Mouse (Mus musculus) CH12.LX (cell line): ENCODE results near the gene Pcbp2. TPM values are rescaled to one million over a fixed set of nuclear protein-coding genes. Genes with fewer than 3 reads are reported as not detected.
A peak's percentile ranks its signal among the peaks of the same experiment; 100 is the strongest.

Experiments
- DNase-seq: peaks from one replicate; pipeline ENCODE4 v3.0.0-alpha.2; 2013; ENCODE audit errors: extremely low read depth
- H3K27ac ChIP-seq: 2 replicates; pipeline ENCODE4 v1.5.1; 2012; ENCODE audit warnings: low read depth, mild to moderate bottlenecking, control low read depth, moderate library complexity; ENCODE audit not compliant: insufficient read depth
- H3K27me3 ChIP-seq: replicated peaks from 2 replicates; pipeline ENCODE3; 2012; ENCODE audit warnings: inconsistent platforms
- H3K36me3 ChIP-seq, 2 experiments: replicated peaks in 1 of 2; 2 replicates each; pipeline versions ENCODE3 to v1.6.1; 2012; ENCODE audit warnings: inconsistent platforms in 1 of 2, low read length in 1 of 2, mild to moderate bottlenecking in 1 of 2, mixed read lengths in 1 of 2, moderate library complexity in 1 of 2; ENCODE audit not compliant: control insufficient read depth in 1 of 2, insufficient read depth in 1 of 2
- H3K4me1 ChIP-seq, 2 experiments: 2 replicates each; pipeline ENCODE4 v1.6.1; 2012; ENCODE audit warnings: inconsistent platforms in 1 of 2, moderate library complexity in 1 of 2; ENCODE audit not compliant: insufficient read depth in 2 of 2, control insufficient read depth in 1 of 2
- H3K4me2 ChIP-seq: 2 replicates; pipeline ENCODE4 v1.6.1; 2012; ENCODE audit warnings: low read depth, mild to moderate bottlenecking, control low read depth; ENCODE audit not compliant: poor library complexity, insufficient read depth, severe bottlenecking
- H3K4me3 ChIP-seq, 3 experiments: fragments of 150-350 bp in 1 of 3; sonication (generic) in 1 of 3; replicated peaks in 1 of 3; 2 replicates each; pipeline versions ENCODE3 to v1.5.1; 2011 to 2012; ENCODE audit warnings: low read depth in 2 of 3, low read length in 2 of 3, mild to moderate bottlenecking in 2 of 3, moderate library complexity in 2 of 3, control low read depth in 1 of 3, improper control_type of control experiment in 1 of 3, inconsistent platforms in 1 of 3, mixed read lengths in 1 of 3; ENCODE audit not compliant: poor library complexity in 1 of 3
- H3K79me2 ChIP-seq: replicated peaks from 2 replicates; pipeline ENCODE4 v1.6.1; 2012; ENCODE audit warnings: mild to moderate bottlenecking, moderate library complexity; ENCODE audit not compliant: control insufficient read depth, poor library complexity, insufficient read depth, severe bottlenecking; ENCODE audit errors: extremely low read depth
- H3K9ac ChIP-seq: 2 replicates; pipeline ENCODE4 v1.6.1; 2012; ENCODE audit warnings: low read depth, mild to moderate bottlenecking, control low read depth, moderate library complexity; ENCODE audit not compliant: insufficient read depth
- H3K9me3 ChIP-seq: replicated peaks from 2 replicates; pipeline ENCODE3; 2012; ENCODE audit warnings: low read length, inconsistent platforms, mixed read lengths
- CHD1 ChIP-seq: IDR thresholded peaks from 2 replicates; pipeline ENCODE4 v1.6.1; 2012; ENCODE audit warnings: low read depth, low read length, improper control_type of control experiment, inconsistent platforms
- CTCF ChIP-seq, 2 experiments: IDR thresholded peaks in 1 of 2; conservative IDR thresholded peaks in 1 of 2; 2 replicates each; pipeline ENCODE4 v1.5.1; 2011 to 2012; ENCODE audit warnings: low read depth in 2 of 2, low read length in 2 of 2, improper control_type of control experiment in 1 of 2, inconsistent platforms in 1 of 2, mild to moderate bottlenecking in 1 of 2, moderate library complexity in 1 of 2
- E2F4 ChIP-seq: IDR thresholded peaks from 2 replicates; pipeline ENCODE4 v1.6.1; 2011; ENCODE audit warnings: low read depth, low read length, improper control_type of control experiment; ENCODE audit not compliant: insufficient replicate concordance
- ELF1 ChIP-seq: IDR thresholded peaks from 2 replicates; pipeline ENCODE4 v1.6.1; 2014; ENCODE audit warnings: low read depth, mild to moderate bottlenecking, inconsistent platforms, low read length, improper control_type of control experiment
- EP300 ChIP-seq: IDR thresholded peaks from 2 replicates; pipeline ENCODE4 v1.6.1; 2011; ENCODE audit warnings: low read length, improper control_type of control experiment
- GABPA ChIP-seq: IDR thresholded peaks from 2 replicates; pipeline ENCODE4 v1.6.1; 2012; ENCODE audit warnings: low read depth, low read length, improper control_type of control experiment, inconsistent platforms; ENCODE audit not compliant: insufficient replicate concordance
- HCFC1 ChIP-seq: IDR thresholded peaks from 2 replicates; pipeline ENCODE4 v1.6.1; 2012; ENCODE audit warnings: low read depth, mild to moderate bottlenecking, inconsistent platforms, low read length, improper control_type of control experiment
- IRF4 ChIP-seq: IDR thresholded peaks from 2 replicates; pipeline ENCODE4 v1.6.1; 2014; ENCODE audit warnings: low read depth, mild to moderate bottlenecking, inconsistent platforms, low read length, improper control_type of control experiment
- JUN ChIP-seq: IDR thresholded peaks from 2 replicates; pipeline ENCODE4 v1.6.1; 2011; ENCODE audit warnings: low read depth, mild to moderate bottlenecking, low read length, improper control_type of control experiment, moderate library complexity; ENCODE audit not compliant: insufficient read depth
- JUND ChIP-seq: conservative IDR thresholded peaks from 2 replicates; pipeline ENCODE4 v1.6.1; 2011; ENCODE audit warnings: low read depth, low read length, improper control_type of control experiment
- KAT2A ChIP-seq: IDR thresholded peaks from 2 replicates; pipeline ENCODE4 v1.6.1; 2012; ENCODE audit warnings: low read length, improper control_type of control experiment, inconsistent platforms; ENCODE audit not compliant: insufficient replicate concordance
- MAFK ChIP-seq: IDR thresholded peaks from 2 replicates; pipeline ENCODE4 v1.6.1; 2011; ENCODE audit warnings: low read length, improper control_type of control experiment; ENCODE audit not compliant: insufficient replicate concordance
- MAX ChIP-seq: IDR thresholded peaks from 2 replicates; pipeline ENCODE4 v1.6.1; 2011; ENCODE audit warnings: low read length, improper control_type of control experiment
- MAZ ChIP-seq: IDR thresholded peaks from 2 replicates; pipeline ENCODE4 v1.6.1; 2012; ENCODE audit warnings: low read depth, mild to moderate bottlenecking, inconsistent platforms, low read length, improper control_type of control experiment, moderate library complexity
- MEF2A ChIP-seq: IDR thresholded peaks from 2 replicates; pipeline ENCODE4 v1.6.1; 2014; ENCODE audit warnings: low read depth, mild to moderate bottlenecking, inconsistent platforms, low read length, improper control_type of control experiment, borderline replicate concordance
- MXI1 ChIP-seq: IDR thresholded peaks from 2 replicates; pipeline ENCODE4 v1.6.1; 2011; ENCODE audit warnings: mild to moderate bottlenecking, low read depth, low read length, improper control_type of control experiment
- MYC ChIP-seq: IDR thresholded peaks from 2 replicates; pipeline ENCODE4 v1.6.1; 2011; ENCODE audit warnings: low read depth, mild to moderate bottlenecking, improper control_type of control experiment, low read length
- NELFE ChIP-seq: IDR thresholded peaks from 2 replicates; pipeline ENCODE4 v1.6.1; 2011; ENCODE audit warnings: low read depth, low read length, improper control_type of control experiment
- NRF1 ChIP-seq: IDR thresholded peaks from 2 replicates; pipeline ENCODE4 v1.6.1; 2014; ENCODE audit warnings: low read depth, mild to moderate bottlenecking, inconsistent platforms, low read length, improper control_type of control experiment, moderate library complexity
- PAX5 ChIP-seq: IDR thresholded peaks from 2 replicates; pipeline ENCODE4 v1.6.1; 2012; ENCODE audit warnings: low read length, inconsistent platforms, mixed read lengths
- POLR2A ChIP-seq: IDR thresholded peaks from 2 replicates; pipeline ENCODE4 v1.6.1; 2011; ENCODE audit warnings: low read depth, mild to moderate bottlenecking, improper control_type of control experiment, low read length
- RCOR1 ChIP-seq: conservative IDR thresholded peaks from 2 replicates; pipeline ENCODE4 v1.6.1; 2012; ENCODE audit warnings: low read depth, mild to moderate bottlenecking, inconsistent platforms, low read length, improper control_type of control experiment
- SMC3 ChIP-seq: IDR thresholded peaks from 2 replicates; pipeline ENCODE4 v1.6.1; 2011; ENCODE audit warnings: low read depth, low read length, improper control_type of control experiment
- TBP ChIP-seq: conservative IDR thresholded peaks from 2 replicates; pipeline ENCODE4 v1.6.1; 2011; ENCODE audit warnings: low read depth, low read length, improper control_type of control experiment
- TCF12 ChIP-seq: IDR thresholded peaks from 2 replicates; pipeline ENCODE4 v1.6.1; 2014; ENCODE audit warnings: low read depth, mild to moderate bottlenecking, inconsistent platforms, low read length, improper control_type of control experiment
- UBTF ChIP-seq: IDR thresholded peaks from 2 replicates; pipeline ENCODE4 v1.6.1; 2012; ENCODE audit warnings: low read depth, mild to moderate bottlenecking, inconsistent platforms, low read length, improper control_type of control experiment, moderate library complexity
- USF1 ChIP-seq: IDR thresholded peaks from 2 replicates; pipeline ENCODE4 v1.6.1; 2014; ENCODE audit warnings: low read depth, mild to moderate bottlenecking, inconsistent platforms, low read length, improper control_type of control experiment
- USF2 ChIP-seq: conservative IDR thresholded peaks from 2 replicates; pipeline ENCODE4 v1.6.1; 2011; ENCODE audit warnings: low read depth, low read length, improper control_type of control experiment
- ZC3H11A ChIP-seq: IDR thresholded peaks from 2 replicates; pipeline ENCODE4 v1.6.1; 2012; ENCODE audit warnings: low read depth, mild to moderate bottlenecking, inconsistent platforms, low read length, improper control_type of control experiment
- ZKSCAN1 ChIP-seq: IDR thresholded peaks from 2 replicates; pipeline ENCODE4 v1.6.1; 2012; ENCODE audit warnings: low read depth, inconsistent platforms, low read length, improper control_type of control experiment, borderline replicate concordance
- ZNF384 ChIP-seq: IDR thresholded peaks from 2 replicates; pipeline ENCODE4 v1.6.1; 2012; ENCODE audit warnings: low read depth, low read length, improper control_type of control experiment, inconsistent platforms
- dilution Hi-C: fragments of 300-500 bp; cut with MboI; formaldehyde crosslinking; loops from 2 replicates; pipeline ENCODE4 v1.14.3; 2020; ENCODE audit warnings: low sequenced_read_pairs; ENCODE audit not compliant: extremely low pct_unique_long_range_greater_than_20kb, extremely low pct_ligation_motif_present
- in situ Hi-C: fragments of 300-500 bp; cut with MboI; formaldehyde crosslinking; loops from 3 replicates; pipeline ENCODE4 v1.14.3; 2019; ENCODE audit warnings: low sequenced_read_pairs, low pct_ligation_motif_present, low pct_unique_long_range_greater_than_20kb, mixed read lengths
- polyA plus RNA-seq: library from polyadenylated mRNA; unstranded; fragments of >175 nt; gene quantifications from 2 replicates; pipeline ENCODE4 v1.2.1, GENCODE M21; 2012; ENCODE audit warnings: low read depth; ENCODE audit not compliant: insufficient read length
- total RNA-seq, 2 experiments: library from RNA; depleted of rRNA; stranded (reverse); fragments of 300-350 nt in 1 of 2; fragments of >200 nt in 1 of 2; gene quantifications; 2 replicates each; pipeline ENCODE4 v1.2.3; 2012 to 2014

Pcbp2 gene
- total and polyA plus RNA-seq, 3 experiments = 281 to 1,545 (median 379) TPM

DNA sequence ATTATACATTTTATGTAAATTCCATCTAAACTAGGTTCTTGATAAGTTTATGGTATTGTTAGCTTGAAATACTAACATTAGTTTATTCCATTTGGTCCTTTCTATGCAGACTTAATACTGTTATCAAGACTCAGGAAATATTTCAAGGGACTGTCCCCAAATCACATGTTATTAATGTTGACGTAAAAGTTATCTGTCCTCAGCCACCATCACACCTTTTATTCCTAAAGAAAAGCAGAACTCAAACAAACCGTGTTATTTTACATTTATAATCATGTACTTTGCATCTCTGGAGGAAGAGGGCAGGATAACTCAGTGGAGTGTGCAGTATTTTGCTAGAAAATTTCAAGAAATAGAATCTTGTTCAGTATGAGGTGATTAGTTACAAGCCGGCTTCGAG is 37.2 kb upstream of the Pcbp2 start:
- dilution Hi-C loops = no loop called here
- H3K4me2 ChIP-seq = no peak overlapping the region
- in situ Hi-C loops = loop anchor here (5.0 kb wide), 1 partner anchor 41 kb away; no protein-coding TSS in a partner anchor
- no peaks in the 10 kb centered on the region for H3K27me3 ChIP-seq
- H3K9me3 ChIP-seq = no peaks in the 10 kb centered on the region
- H3K4me1 ChIP-seq = peaks cover 0 to 12% of the 10 kb centered on the region in 2 experiments; a peak in 2 of 4 replicates
- H3K79me2 ChIP-seq = no peaks in the 10 kb centered on the region
- no peak overlapping the region for H3K4me3 ChIP-seq
- TF ChIP-seq JUND = no peak
- no peak for TF ChIP-seq NELFE
- no peak for TF ChIP-seq POLR2A
- no peak for TF ChIP-seq PAX5
- no peak for TF ChIP-seq ELF1
- no peak for TF ChIP-seq MAFK
- TF ChIP-seq SMC3 = no peak
- no peak for TF ChIP-seq IRF4
- TF ChIP-seq USF1 = no peak
- TF ChIP-seq UBTF = no peak
- no peak for TF ChIP-seq RCOR1
- TF ChIP-seq CHD1 = no peak
- TF ChIP-seq MAX = no peak
- TF ChIP-seq JUN = no peak
- TF ChIP-seq CTCF (conservative IDR thresholded peaks at IDR 0.05 in 1 of 2, IDR thresholded peaks at IDR 0.05 in 1 of 2; ENCODE audit: low read depth in 2 of 2, low read length in 2 of 2) = no peak
- no peak for TF ChIP-seq NRF1
- no peak for DNase-seq
- no peak overlapping the region for H3K9ac ChIP-seq
- no peak overlapping the region for H3K27ac ChIP-seq
- peaks cover 42 to 85% of the 10 kb centered on the region in 2 experiments for H3K36me3 ChIP-seq

GRCm38 (mm10) chr15:102442490-102442889 is 27.8 kb upstream of the Pcbp2 start:
- dilution Hi-C loops = no loop called here
- Histone ChIP-seq H3K36me3 (peaks cover 0 to 7% of the 10 kb centered on the region in 2 experiments), H3K9ac (no peak overlapping the region), H3K9me3 (no peaks in the 10 kb centered on the region), H3K27ac (no peak overlapping the region), H3K79me2 (no peaks in the 10 kb centered on the region), H3K27me3 (peaks cover 12% of the 10 kb centered on the region), H3K4me1 (no peaks in the 10 kb centered on the region), H3K4me2 (no peak overlapping the region), H3K4me3 (no peak overlapping the region)
- in situ Hi-C loops = no loop called here
- peak; percentile 92 for DNase-seq
- no peak for TF ChIP-seq ZNF384
- no peak for TF ChIP-seq MXI1
- TF ChIP-seq TBP = no peak
- TF ChIP-seq MAX = no peak
- peak; percentile 52; the same call in 1 of the 2 replicates for TF ChIP-seq ZC3H11A
- TF ChIP-seq POLR2A = no peak
- no peak for TF ChIP-seq USF2
- TF ChIP-seq RCOR1 = no peak
- no peak for TF ChIP-seq JUN
- no peak for TF ChIP-seq MEF2A
- TF ChIP-seq MYC = no peak
- no peak for TF ChIP-seq ELF1
- no peak for TF ChIP-seq USF1
- no peak for TF ChIP-seq GABPA
- TF ChIP-seq IRF4 = no peak
- TF ChIP-seq TCF12 = no peak
- TF ChIP-seq KAT2A = no peak
- TF ChIP-seq MAZ = no peak
- TF ChIP-seq PAX5 = no peak
- TF ChIP-seq HCFC1 = no peak
- TF ChIP-seq UBTF = no peak
- TF ChIP-seq MAFK = no peak
- TF ChIP-seq SMC3 = peak; percentile 92
- peak; percentile 95 to 98 for TF ChIP-seq CTCF (conservative IDR thresholded peaks at IDR 0.05 in 1 of 2, IDR thresholded peaks at IDR 0.05 in 1 of 2; ENCODE audit: low read depth in 2 of 2, low read length in 2 of 2)
- no peak for TF ChIP-seq E2F4
- TF ChIP-seq ZKSCAN1 = no peak
- TF ChIP-seq NRF1 = no peak
- TF ChIP-seq EP300 = no peak
